Mouse (Mus musculus) left cerebral cortex, adult 2 months (tissue): ENCODE measurements around the gene Edem2. TPM values are rescaled to one million over a fixed set of nuclear protein-coding genes. Genes with fewer than 3 reads are reported as not detected.
"Not testable (repeated sequence)": the region's sequence is repeated elsewhere in the genome, so short reads cannot be mapped to it uniquely, and the experiment has no call there.

Source experiments
- DNase-seq, 2 experiments: peaks; one replicate each; pipeline ENCODE4 v3.0.0; 2021 to 2022; ENCODE audit warnings: low spot score in 2 of 2, mixed read lengths in 1 of 2; ENCODE audit errors: extremely low spot score in 1 of 2
- H3K27ac ChIP-seq: fragments of 200-600 bp; 2 replicates; pipeline ENCODE4 v1.8.1; 2022
- H3K4me3 ChIP-seq: fragments of 200-600 bp; 2 replicates; pipeline ENCODE4 v1.8.1; 2022
- CTCF ChIP-seq: fragments of 200-600 bp; IDR thresholded peaks from 2 replicates; pipeline ENCODE4 v1.8.1; 2022; ENCODE audit warnings: antibody characterized with exemption, mild to moderate bottlenecking, moderate library complexity
- intact Hi-C: fragments of 180-260 bp; cut with DNase I; formaldehyde crosslinking; loops from one replicate; pipeline ENCODE4 v1.15.1; 2025
- total RNA-seq, 2 experiments: library from RNA; stranded (reverse); gene quantifications; 2 replicates each; pipeline ENCODE4 v1.2.3; 2021

The Edem2 gene
- total RNA-seq, 2 experiments from 2014 or later, result 18.7 to 19.2 TPM

DNA sequence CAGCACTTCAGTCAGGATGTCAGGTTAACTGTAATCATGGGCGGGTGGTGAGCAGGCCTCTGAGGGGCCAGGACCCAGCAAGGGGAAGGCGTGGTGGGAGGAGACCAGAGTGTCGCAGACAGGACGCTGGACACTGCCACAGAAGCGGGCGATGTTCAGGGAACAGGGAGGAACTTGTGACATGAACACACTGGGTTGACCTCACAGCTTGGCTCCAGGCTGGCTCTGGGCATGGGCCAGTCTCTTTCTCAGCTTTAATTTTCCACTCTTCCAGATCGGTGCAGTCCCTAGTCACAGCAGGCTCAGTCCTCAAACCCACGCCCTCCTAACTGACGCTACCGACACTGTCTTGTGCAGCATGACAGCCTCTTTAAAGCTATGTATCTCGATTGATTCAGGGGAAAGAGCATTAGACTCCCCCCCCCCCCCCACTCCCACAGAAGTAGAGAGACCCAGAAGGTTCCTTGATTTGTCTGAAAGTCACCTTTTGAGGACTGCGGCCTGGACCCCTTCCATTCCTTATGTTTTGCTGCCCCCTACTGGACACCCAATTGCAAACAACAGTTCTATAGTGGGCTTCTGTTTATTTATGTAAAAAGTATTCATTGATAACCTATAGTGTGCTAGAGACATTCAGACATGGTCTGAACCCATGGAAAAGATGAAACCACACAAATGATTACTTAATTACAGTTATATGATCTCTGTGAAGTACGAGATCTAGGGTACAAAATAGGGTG lies 35.6 kb upstream of the Edem2 start:
- intact Hi-C loops, result loop anchor here (2.0 to 5.0 kb wide), 3 partner anchors 68 to 248 kb away; partner anchors contain the start of genes Acss2 and Ggt7
- DNase-seq, result peak; percentile 66 to 72
- H3K27ac ChIP-seq, result no peak overlapping the region
- TF ChIP-seq CTCF, result peak; percentile 76
- no peak overlapping the region for H3K4me3 ChIP-seq

DNA sequence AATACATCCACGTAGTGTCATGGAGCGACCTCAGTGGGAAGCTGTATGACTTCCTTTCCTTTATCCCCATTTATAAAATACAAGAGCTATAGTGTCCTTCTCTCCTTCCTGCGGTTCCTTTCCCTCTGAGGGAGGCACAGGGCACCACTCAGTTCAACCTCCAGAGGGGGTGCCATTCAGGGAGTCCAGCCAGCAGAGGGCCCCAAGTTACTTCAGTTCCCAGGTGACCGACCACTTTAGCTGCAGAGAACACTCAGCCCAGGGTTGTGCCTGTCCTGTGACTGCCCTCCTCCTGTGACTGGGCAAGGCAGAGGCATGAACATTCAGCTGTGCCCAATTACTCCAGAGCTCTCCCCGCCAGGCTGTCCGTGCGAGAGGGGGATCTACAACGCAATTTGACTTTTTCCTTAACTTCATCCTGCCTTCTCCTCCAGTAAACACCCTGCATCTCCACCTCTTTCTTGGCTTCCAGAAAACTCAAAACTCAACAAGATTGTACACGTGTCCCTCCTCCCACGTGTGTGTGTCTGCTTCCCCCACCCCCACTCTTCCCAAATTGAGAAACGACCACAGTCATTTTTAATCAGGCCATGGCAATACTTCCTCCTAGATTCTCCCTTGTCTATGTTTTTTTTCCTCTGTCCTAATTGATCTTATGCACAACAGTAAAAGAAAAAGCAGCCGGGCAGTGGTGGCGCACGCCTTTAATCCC lies 27.7 kb upstream of the Edem2 start:
- DNase-seq, result no peak
- Histone ChIP-seq H3K27ac (no peak overlapping the region), H3K4me3 (no peak overlapping the region)
- TF ChIP-seq CTCF, result peak; percentile 33
- intact Hi-C loops, result no loop called here

DNA sequence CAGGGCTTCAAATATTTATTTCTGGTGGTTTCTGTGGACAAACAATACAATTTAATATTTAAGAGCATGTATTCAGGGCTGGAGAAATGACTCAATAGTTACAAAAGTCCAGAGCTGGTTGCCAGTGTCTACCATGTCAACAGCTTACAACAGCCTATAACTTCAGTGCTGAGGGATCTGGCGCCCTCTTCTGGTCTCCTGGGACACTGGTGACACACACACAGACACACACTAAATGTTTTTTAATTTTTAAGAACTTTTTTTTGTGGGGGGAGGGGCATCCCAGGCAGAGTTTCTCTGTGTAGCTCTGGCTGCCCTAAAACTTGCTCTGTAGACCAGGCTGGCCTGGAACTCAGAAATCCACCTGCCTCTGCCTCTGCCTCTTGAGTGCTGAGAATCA lies 26.5 kb upstream of the Edem2 start:
- Histone ChIP-seq H3K4me3 (no peak overlapping the region), H3K27ac (no peak overlapping the region)
- intact Hi-C loops, result no loop called here
- TF ChIP-seq CTCF, result peak; percentile 49
- no peak for DNase-seq

DNA sequence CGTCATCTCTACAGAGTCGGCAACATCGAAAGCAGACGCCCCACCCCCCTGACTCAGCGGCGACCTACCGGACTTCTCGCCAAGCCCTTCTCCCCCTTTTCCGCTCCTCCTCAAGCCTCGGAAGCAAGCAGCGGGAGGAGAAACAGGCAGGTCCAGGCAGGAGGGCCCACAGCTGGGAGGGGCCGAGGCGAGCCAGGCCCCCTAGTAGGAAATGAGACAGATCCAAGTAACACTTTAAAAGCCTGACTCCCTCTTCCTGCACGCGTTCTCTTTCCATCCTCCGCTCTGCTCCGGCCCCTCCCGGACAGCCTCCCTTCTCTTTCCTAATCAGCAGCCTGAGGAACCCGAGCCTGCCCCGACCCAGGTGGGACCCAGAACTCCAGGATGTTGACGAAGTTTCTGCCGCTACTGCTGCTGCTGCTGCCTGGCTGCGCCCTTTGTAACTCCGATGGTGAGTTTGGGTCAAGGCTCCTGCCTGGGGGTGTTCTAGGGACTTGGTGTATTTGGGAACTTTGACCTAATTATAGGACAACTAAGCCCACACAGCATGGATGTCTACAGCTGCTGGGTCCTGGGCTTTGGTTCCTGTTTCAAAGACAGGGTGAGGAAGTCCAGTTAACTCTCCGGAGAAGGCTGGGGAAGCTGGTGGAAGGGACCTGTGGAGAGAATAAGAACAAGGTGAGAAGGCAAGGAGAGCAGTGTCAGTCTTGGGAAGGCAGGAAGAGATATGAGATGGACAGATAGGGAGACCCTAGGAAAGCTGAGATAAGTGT lies 21.9 kb upstream of the Edem2 start, which contains the start of gene Procr:
TSS of gene Procr (plus strand) at position 104 of the 773 bp plus-strand sequence.
- H3K27ac ChIP-seq, result no peak within 1 kb of the TSS
- no peak for TF ChIP-seq CTCF
- intact Hi-C loops, result no loop called here
- peak within 1 kb of the TSS; percentile 42 for H3K4me3 ChIP-seq
- no peak for DNase-seq

DNA sequence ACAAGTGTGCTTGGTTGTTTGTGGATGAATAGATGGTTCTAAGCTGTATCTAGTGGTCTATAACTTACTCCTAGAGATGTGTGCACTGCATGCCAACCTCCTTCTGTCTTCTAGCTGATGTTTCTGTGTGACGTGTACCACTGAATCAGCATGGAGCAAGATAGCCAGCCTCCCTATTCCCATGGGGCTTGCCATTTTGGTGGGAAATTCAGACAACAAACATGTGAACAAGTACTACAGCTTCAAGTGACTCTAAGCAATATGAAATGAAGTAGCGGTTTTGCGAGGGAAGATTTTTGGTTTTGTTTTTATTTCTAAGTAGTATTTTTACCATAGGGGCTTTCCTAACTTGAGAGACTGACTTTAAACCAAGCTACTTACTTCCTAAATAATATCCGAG lies 20.1 kb upstream of the Edem2 start:
- intact Hi-C loops, result no loop called here
- H3K4me3 ChIP-seq, result no peak overlapping the region
- no peak for TF ChIP-seq CTCF
- no peak overlapping the region for H3K27ac ChIP-seq
- DNase-seq, result no peak

DNA sequence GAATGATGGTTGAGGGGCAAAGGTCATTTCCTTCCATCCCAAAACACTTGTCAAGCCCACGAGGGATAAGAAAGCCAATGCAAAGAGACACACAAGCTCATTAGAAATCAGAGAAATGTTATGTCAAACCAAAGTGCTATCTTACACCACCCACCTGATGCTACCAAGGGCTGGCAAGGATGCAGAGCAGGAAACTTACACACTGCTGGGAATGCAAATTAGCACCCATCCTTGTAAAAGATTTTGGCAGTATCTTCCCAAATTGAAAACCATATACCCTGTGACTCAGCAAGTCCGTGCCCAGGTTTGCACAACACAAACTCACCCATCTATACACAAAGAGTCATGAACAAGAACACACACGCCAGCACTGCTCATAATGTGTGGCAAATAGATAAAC lies 16.2 kb upstream of the Edem2 start:
- intact Hi-C loops, result no loop called here
- H3K27ac ChIP-seq, result no peak overlapping the region
- DNase-seq, result no peak
- no peak for TF ChIP-seq CTCF
- no peak overlapping the region for H3K4me3 ChIP-seq

DNA sequence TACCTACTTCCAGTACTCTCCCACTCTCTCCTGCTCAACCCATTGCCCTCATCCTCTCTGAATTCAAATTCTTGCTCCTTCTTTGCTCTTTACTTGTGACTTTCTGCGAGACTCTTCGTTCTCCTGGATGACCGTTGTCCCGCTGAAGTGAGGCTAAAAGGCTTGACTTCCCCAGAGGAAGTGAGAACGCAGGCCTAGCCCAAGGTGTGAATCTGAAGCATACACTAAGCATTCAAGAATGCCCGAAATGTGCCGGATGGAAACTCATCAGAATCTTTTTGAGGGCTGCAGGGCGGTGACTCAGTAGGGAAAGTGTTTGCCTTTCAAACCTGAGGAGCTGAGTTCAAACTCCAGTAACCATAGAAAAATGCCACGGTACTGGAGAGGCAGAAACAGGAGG lies 14.1 kb upstream of the Edem2 start:
- DNase-seq, result no peak
- TF ChIP-seq CTCF, result no peak
- Histone ChIP-seq H3K4me3 (no peak overlapping the region), H3K27ac (no peak overlapping the region)
- intact Hi-C loops, result no loop called here

DNA sequence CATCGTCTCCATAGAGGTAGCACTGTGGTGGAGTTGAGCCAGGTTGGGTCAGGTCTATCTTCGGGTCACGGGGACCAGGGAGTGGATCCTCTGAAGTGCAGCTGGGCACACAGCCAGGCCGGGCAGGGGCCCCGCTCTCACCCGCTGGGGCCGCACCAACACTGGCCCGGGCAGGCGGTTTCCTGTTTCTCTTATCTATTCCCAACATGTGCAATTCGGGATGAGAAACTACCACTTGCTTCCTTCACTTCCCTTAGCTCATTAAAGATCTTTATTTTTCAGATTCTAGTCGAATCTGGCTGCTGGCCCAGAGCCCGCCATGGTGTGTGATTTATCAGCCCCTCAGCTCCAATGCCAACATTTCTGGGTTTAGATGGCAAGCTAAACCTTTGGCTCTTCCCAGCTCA lies 13.7 kb upstream of the Edem2 start:
- intact Hi-C loops, result no loop called here
- Histone ChIP-seq H3K4me3 (no peak overlapping the region), H3K27ac (no peak overlapping the region)
- TF ChIP-seq CTCF, result no peak
- DNase-seq, result no peak

DNA sequence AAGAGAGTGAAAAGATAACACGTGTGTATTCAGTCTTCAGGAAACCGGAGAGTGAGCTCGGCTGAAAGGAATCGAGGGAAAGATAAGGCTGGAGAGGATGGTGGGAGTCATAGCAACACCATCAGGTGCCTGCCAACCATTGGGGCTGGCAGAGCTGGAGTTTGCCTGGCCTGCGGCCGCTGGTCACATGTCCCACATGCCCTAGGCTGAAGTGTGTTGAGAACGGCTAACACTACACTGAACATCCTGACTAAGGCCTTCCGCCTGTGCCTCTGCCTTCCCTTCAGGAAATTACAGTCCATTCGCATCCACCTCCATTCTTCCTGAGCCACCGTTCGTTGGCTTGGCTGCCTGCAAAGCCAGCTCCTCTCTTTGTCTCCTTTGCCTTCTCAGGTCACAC lies 12.9 kb upstream of the Edem2 start:
- H3K27ac ChIP-seq, result no peak overlapping the region
- intact Hi-C loops, result no loop called here
- TF ChIP-seq CTCF, result no peak
- DNase-seq, result no peak
- H3K4me3 ChIP-seq, result no peak overlapping the region

DNA sequence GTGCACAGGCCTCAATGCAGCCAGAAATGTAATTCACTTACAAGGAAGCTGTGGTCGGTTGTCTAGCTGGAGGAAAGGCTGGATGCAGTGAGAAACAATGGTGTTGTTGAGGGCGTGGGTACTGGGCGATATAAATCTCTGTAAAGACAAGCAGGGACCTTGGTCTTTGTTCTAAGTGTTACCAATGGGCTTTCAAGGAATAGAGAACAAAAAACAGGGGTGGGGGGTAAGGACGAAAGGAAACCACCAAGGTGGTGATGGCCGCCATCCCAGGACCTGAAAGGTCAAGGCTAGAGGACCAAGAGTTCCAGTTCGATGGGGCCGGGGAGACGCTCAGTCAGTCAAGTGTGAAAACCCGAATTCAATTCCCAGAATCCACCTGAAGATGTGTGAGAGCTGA lies 8.5 kb upstream of the Edem2 start:
- no peak for DNase-seq
- TF ChIP-seq CTCF, result no peak
- intact Hi-C loops, result no loop called here
- H3K4me3 ChIP-seq, result no peak overlapping the region
- H3K27ac ChIP-seq, result no peak overlapping the region

DNA sequence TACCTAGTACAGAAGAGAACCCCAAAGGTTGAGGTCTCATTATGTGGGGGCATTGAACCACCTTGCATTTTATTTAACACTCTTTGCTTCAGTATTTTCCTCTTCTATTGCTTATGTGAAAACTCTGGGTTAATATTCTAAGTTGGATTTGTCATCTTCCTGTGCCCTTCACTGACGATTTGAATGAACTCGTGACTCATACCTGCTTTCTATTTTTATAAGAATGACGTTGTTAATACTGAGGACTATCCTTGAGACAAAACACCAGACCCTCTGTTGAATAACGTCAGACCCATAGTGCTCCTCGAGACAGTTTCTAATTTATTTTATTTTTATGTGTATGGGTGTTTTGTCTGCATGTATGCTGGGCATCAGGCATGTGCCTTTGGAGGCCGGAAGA lies 7.7 kb upstream of the Edem2 start:
- intact Hi-C loops, result no loop called here
- DNase-seq, result no peak
- H3K27ac ChIP-seq, result no peak overlapping the region
- TF ChIP-seq CTCF, result no peak
- no peak overlapping the region for H3K4me3 ChIP-seq

DNA sequence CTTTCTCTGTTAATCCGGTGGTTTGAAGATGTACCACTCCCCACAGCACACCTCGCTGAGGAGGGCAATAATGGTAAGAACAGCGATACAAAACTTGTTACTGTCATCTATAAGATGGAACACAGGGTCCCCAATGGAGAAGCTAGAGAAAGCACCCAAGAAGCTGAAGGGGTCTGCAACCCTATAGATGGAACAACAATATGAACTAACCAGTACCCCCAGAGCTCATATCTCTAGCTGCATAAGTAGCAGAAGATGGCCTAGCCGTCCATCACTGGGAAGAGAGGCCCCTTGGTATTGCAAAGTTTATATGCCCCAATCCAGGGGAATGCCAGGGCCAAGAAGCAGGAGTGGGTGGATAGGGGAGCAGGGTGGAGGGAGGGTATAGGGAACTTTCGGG lies 6.5 kb upstream of the Edem2 start, which contains the start of gene Gm17581:
TSS of gene Gm17581 (minus strand) at position 101 of the 400 bp plus-strand sequence.
- H3K27ac ChIP-seq, DNase-seq, H3K4me3 ChIP-seq, intact Hi-C loops: not testable (repeated sequence)
